Comparison of ENCODE assay signal across 33 mouse cellular contexts in the genomic region with DNA sequence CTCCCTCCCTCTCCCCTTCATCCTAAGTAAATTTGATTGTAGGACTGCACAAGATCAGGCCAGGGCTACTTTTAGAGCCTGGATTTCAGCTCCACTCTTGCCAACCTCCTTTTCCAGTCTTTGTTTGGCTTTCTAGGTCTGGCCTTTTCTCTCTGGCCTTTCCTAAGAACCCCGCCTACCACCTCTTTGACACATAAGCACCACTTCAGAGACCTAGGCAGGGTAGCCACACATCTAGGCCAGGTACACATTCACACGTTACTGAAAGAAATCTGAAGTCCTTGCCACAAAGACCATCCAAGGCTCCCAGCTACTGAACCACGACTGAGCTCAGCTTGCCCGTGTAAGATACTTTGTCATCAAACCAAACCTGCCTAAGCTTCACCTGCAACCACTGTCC. TPM values are rescaled to one million over a fixed set of nuclear protein-coding genes. Genes with fewer than 3 reads are reported as not detected.
A peak's percentile ranks its signal among the peaks of the same experiment; 100 is the strongest.
DNase-seq lines count a peak whose midpoint lies in the region; ATAC-seq and TF ChIP-seq lines count a peak whose summit lies in the region.
"Had no signal": no experiment of that assay in that cellular context is flagged by ENCODE, and none has a peak within 500 bp of the region (broad histone marks: within the 10 kb centered on the region; RNA-seq: fewer than 3 reads in every experiment).

No protein-coding gene starts in this region.

- no peak for TF ChIP-seq CTCF in lung, embryonic 14.5 days (IDR thresholded peaks at IDR 0.05; ENCODE audit: low read depth)

- no peaks in the 10 kb centered on the region for H3K27me3 ChIP-seq in lung, embryonic 14.5 days (ENCODE audit: insufficient read depth, low read length)
- H3K27me3 ChIP-seq in embryonic facial prominence, embryonic 12.5 days = no peaks in the 10 kb centered on the region
- H3K27me3 ChIP-seq in lung, embryonic 16.5 days (ENCODE audit: control insufficient read depth, insufficient read depth, low read depth, low read length) = no peaks in the 10 kb centered on the region
- peaks cover 9% of the 10 kb centered on the region for H3K27me3 ChIP-seq in forebrain, embryonic 10.5 days (ENCODE audit: poor library complexity, severe bottlenecking)
- H3K27me3 ChIP-seq: embryonic facial prominence, embryonic 15.5 days; forebrain, embryonic 12.5 days; forebrain, embryonic 15.5 days; hindbrain, embryonic 12.5 days; hindbrain, embryonic 15.5 days; Patski had no signal

- H3K4me1 ChIP-seq in lung, embryonic 14.5 days (ENCODE audit: insufficient read depth) = peaks cover 7% of the 10 kb centered on the region
- peaks cover 36% of the 10 kb centered on the region for H3K4me1 ChIP-seq in embryonic facial prominence, embryonic 12.5 days
- peaks cover 4% of the 10 kb centered on the region for H3K4me1 ChIP-seq in lung, embryonic 16.5 days (replicated peaks; ENCODE audit: control insufficient read depth, insufficient read depth, low read length)
- peaks cover 23% of the 10 kb centered on the region for H3K4me1 ChIP-seq in forebrain, embryonic 10.5 days

- H3K27ac ChIP-seq in lung, embryonic 14.5 days (ENCODE audit: low read depth) = no peak overlapping the region
- 0 out of 2 replicates have a peak overlapping the region, but pooled peaks have one; percentile 17 for H3K27ac ChIP-seq in embryonic facial prominence, embryonic 12.5 days
- no peak overlapping the region for H3K27ac ChIP-seq in lung, embryonic 16.5 days (ENCODE audit: low read length)
- H3K27ac ChIP-seq in forebrain, embryonic 10.5 days = no peak overlapping the region
- H3K27ac ChIP-seq: embryonic facial prominence, embryonic 15.5 days; forebrain, embryonic 12.5 days; forebrain, embryonic 15.5 days; hindbrain, embryonic 12.5 days; hindbrain, embryonic 15.5 days had no signal

- H3K36me3 ChIP-seq in lung, embryonic 14.5 days (ENCODE audit: insufficient read depth) = no peaks in the 10 kb centered on the region
- no peaks in the 10 kb centered on the region for H3K36me3 ChIP-seq in embryonic facial prominence, embryonic 12.5 days
- H3K36me3 ChIP-seq in lung, embryonic 16.5 days (ENCODE audit: control insufficient read depth, insufficient read depth, low read length) = no peaks in the 10 kb centered on the region
- H3K36me3 ChIP-seq in forebrain, embryonic 10.5 days (replicated peaks) = no peaks in the 10 kb centered on the region
- H3K36me3 ChIP-seq: embryonic facial prominence, embryonic 15.5 days; forebrain, embryonic 12.5 days; forebrain, embryonic 15.5 days; G1E; hindbrain, embryonic 12.5 days; hindbrain, embryonic 15.5 days had no signal

- H3K4me3 ChIP-seq in lung, embryonic 14.5 days (ENCODE audit: low read depth, low read length) = no peak overlapping the region
- H3K4me3 ChIP-seq in embryonic facial prominence, embryonic 12.5 days = no peak overlapping the region
- H3K4me3 ChIP-seq in lung, embryonic 16.5 days (ENCODE audit: low read length) = no peak overlapping the region
- no peak overlapping the region for H3K4me3 ChIP-seq in forebrain, embryonic 10.5 days
- H3K4me3 ChIP-seq: embryonic facial prominence, embryonic 15.5 days; forebrain, embryonic 12.5 days; forebrain, embryonic 15.5 days; hindbrain, embryonic 12.5 days; hindbrain, embryonic 15.5 days had no signal

- no peak overlapping the region for H3K9ac ChIP-seq in lung, embryonic 14.5 days
- H3K9ac ChIP-seq in embryonic facial prominence, embryonic 12.5 days = no peak overlapping the region
- no peak overlapping the region for H3K9ac ChIP-seq in lung, embryonic 16.5 days (ENCODE audit: low read length)
- H3K9ac ChIP-seq: embryonic facial prominence, embryonic 15.5 days; forebrain, embryonic 12.5 days; forebrain, embryonic 15.5 days; hindbrain, embryonic 12.5 days; hindbrain, embryonic 15.5 days had no signal

- WGBS in lung, embryonic 14.5 days = 47% methylated on average over 4 of the region's 4 CpGs
- WGBS in embryonic facial prominence, embryonic 12.5 days = 70% methylated on average over 4 of the region's 4 CpGs
- 51% methylated on average over 4 of the region's 4 CpGs for whole genome bisulfite sequencing in lung, embryonic 16.5 days
- WGBS in forebrain, embryonic 10.5 days = 71% methylated on average over 4 of the region's 4 CpGs

- H3K9me3 ChIP-seq in lung, embryonic 14.5 days (ENCODE audit: low read depth, low read length) = no peaks in the 10 kb centered on the region
- H3K9me3 ChIP-seq in embryonic facial prominence, embryonic 12.5 days = no peaks in the 10 kb centered on the region
- no peaks in the 10 kb centered on the region for H3K9me3 ChIP-seq in lung, embryonic 16.5 days (ENCODE audit: control insufficient read depth, low read length)
- H3K9me3 ChIP-seq in forebrain, embryonic 10.5 days = no peaks in the 10 kb centered on the region
- H3K9me3 ChIP-seq: embryonic facial prominence, embryonic 15.5 days; forebrain, embryonic 12.5 days; forebrain, embryonic 15.5 days; G1E; hindbrain, embryonic 12.5 days; hindbrain, embryonic 15.5 days had no signal

- peak; percentile 52 for ATAC-seq in lung, embryonic 14.5 days (ENCODE audit: insufficient read depth)
- ATAC-seq in embryonic facial prominence, embryonic 12.5 days (ENCODE audit: insufficient number of reproducible peaks, insufficient read depth, low FRiP score, low TSS enrichment) = no peak
- peak; percentile 78 for ATAC-seq in lung, embryonic 16.5 days (ENCODE audit: low read depth)
- ATAC-seq: forebrain, embryonic 15.5 days; Patski had no signal

- H3K4me2 ChIP-seq in lung, embryonic 14.5 days = no peak overlapping the region
- no peak overlapping the region for H3K4me2 ChIP-seq in embryonic facial prominence, embryonic 12.5 days (replicated peaks)
- H3K4me2 ChIP-seq in lung, embryonic 16.5 days (ENCODE audit: low read depth, low read length) = no peak overlapping the region
- H3K4me2 ChIP-seq: embryonic facial prominence, embryonic 15.5 days; forebrain, embryonic 12.5 days; forebrain, embryonic 15.5 days; heart, embryonic 11.5 days; hindbrain, embryonic 12.5 days; hindbrain, embryonic 15.5 days had no signal

- peak; percentile 41 for DNase-seq in lung, embryonic 14.5 days
- DNase-seq in lung, postnatal 10 days = no peak
- DNase-seq in lung, postnatal 25 days (ENCODE audit: low spot score) = peak; percentile 52
- no peak for DNase-seq in gastrocnemius, adult 18-20 months (ENCODE audit: low spot score)
- DNase-seq in kidney, adult 9 months = no peak
- no peak for DNase-seq in forebrain, embryonic 10.5 days (ENCODE audit: extremely low spot score, low spot score)
- DNase-seq: adrenal gland, postnatal 10 days; adrenal gland, postnatal 36 days; B cell, adult 2 months; cerebellum, adult 18-20 months; cerebellum, adult 9-10 months; cerebellum, postnatal 14 days; gastrocnemius, postnatal 10 days; heart, adult 11 months had no signal

RNA-seq across cellular contexts. Expression of gene Dlg5, which starts 14.7 kb away (rescaled TPM):
- polyA plus RNA-seq in lung, embryonic 14.5 days (2014; fragmentation: Nextera tagmentation; extraction: Ambion mirVana) = 25.8 and 28.9 TPM in 2 replicates
- 28.9 and 30.3 TPM in 2 replicates for polyA plus RNA-seq in embryonic facial prominence, embryonic 12.5 days (2016; fragmentation: Nextera tagmentation; extraction: Ambion mirVana)
- 9.9 and 11.8 TPM in 2 replicates for polyA plus RNA-seq in lung, embryonic 16.5 days (2015; fragmentation: Nextera tagmentation; extraction: Ambion mirVana)
- 1 to 10 TPM; 5.5 to 6.7 TPM for total RNA-seq in gastrocnemius, adult 18-20 months (2021)
- polyA plus RNA-seq in forebrain, embryonic 10.5 days (2016; fragmentation: Nextera tagmentation; extraction: Ambion mirVana) = 15.0 and 16.5 TPM in 2 replicates

RNA-seq across cellular contexts. Expression of gene E330034G19Rik, which starts 32.6 kb away (rescaled TPM):
- not detected in 2 replicates for polyA plus RNA-seq in lung, embryonic 14.5 days (2014; fragmentation: Nextera tagmentation; extraction: Ambion mirVana)
- polyA plus RNA-seq in embryonic facial prominence, embryonic 12.5 days (2016; fragmentation: Nextera tagmentation; extraction: Ambion mirVana) = not detected in 2 replicates
- not detected in 2 replicates for polyA plus RNA-seq in lung, embryonic 16.5 days (2015; fragmentation: Nextera tagmentation; extraction: Ambion mirVana)
- not detected for total RNA-seq in gastrocnemius, adult 18-20 months (2021)
- polyA plus RNA-seq in forebrain, embryonic 10.5 days (2016; fragmentation: Nextera tagmentation; extraction: Ambion mirVana) = not detected in 2 replicates
- total RNA-seq: adrenal gland, adult 18-20 months; adrenal gland, postnatal 10 days; adrenal gland, postnatal 36 days; CH12.LX; G1E; gastrocnemius, postnatal 10 days; gastrocnemius, postnatal 4 days; heart, adult 8-10 months; heart, postnatal 25 days; hematopoietic stem cell, adult 5-6 weeks had no signal
- polyA plus RNA-seq: embryonic facial prominence, embryonic 11.5 days; forebrain, embryonic 12.5 days; forebrain, embryonic 15.5 days; G1E; heart, embryonic 11.5 days; heart, embryonic 14.5 days; heart, postnatal 0 days; hindbrain, embryonic 12.5 days; hindbrain, embryonic 15.5 days; Patski had no signal

Comparison
In these comparisons a context has a peak if more than half of its experiments do, and no peak if none do; other contexts are left out.
1. DNase-seq: peak in lung, embryonic 14.5 days (single experiment) and lung, postnatal 25 days (single experiment); none in lung, postnatal 10 days (single experiment), gastrocnemius, adult 18-20 months (single experiment), kidney, adult 9 months (single experiment) and forebrain, embryonic 10.5 days (single experiment).